Mouse (Mus musculus): ENCODE results near the gene Cfap97d1. TPM values are rescaled to one million over a fixed set of nuclear protein-coding genes. Genes with fewer than 3 reads are reported as not detected.

Gene Cfap97d1
- polyA plus RNA-seq, 1 experiment from 2014 or later: not detected

- Histone ChIP-seq H3K27ac (ENCODE audit: low read depth) (no peak overlapping the region), H3K27me3 (ENCODE audit: insufficient read depth, low read length) (no peaks in the 10 kb centered on the region), H3K9ac (replicated peaks) (no peak overlapping the region), H3K36me3 (replicated peaks; ENCODE audit: insufficient read depth, low read length) (no peaks in the 10 kb centered on the region), H3K9me3 (ENCODE audit: low read length) (no peaks in the 10 kb centered on the region), H3K4me1 (ENCODE audit: insufficient read depth) (peaks cover 14% of the 10 kb centered on the region), H3K4me2 (ENCODE audit: low read depth, low read length) (no peak overlapping the region), H3K4me3 (ENCODE audit: low read depth, low read length) (no peak overlapping the region)
- TF ChIP-seq CTCF (IDR thresholded peaks at IDR 0.05; ENCODE audit: low read depth): peak; percentile 94
- TF ChIP-seq EP300 (IDR thresholded peaks at IDR 0.05; ENCODE audit: low read depth): no peak
- peak; percentile 12 for ATAC-seq
- 7% methylated on average over 10 of the region's 10 CpGs for WGBS (ENCODE audit: insufficient replicate concordance)
- peak; percentile 87 for DNase-seq
Measured at GRCm38 (mm10) chr11:101985990-101986389, 1.9 kb downstream of the Cfap97d1 start.

DNA sequence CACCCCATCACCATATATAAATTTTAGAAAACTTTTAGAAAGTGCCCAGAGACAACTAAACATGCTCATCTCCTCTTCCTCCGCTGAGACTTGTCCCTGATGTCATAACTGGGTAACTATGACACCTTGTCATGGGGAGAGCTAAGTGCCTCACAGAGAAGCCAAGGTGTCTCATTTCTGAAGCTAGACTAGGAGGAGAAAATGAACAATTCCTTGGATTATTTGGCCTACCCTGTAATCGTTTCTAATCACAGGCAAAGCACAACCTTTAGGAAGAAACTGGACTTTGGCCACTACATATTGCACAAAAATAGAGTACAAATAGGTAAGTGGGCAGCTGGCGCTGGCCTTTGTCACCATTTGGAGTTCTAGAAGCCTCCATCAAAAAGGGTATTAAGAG lies 2.8 kb downstream of the Cfap97d1 start, which contains the start of gene Dusp3:
Gene Dusp3, minus strand, starts transcription at position 101 of the 400 bp plus-strand sequence.
- Histone ChIP-seq H3K4me1 (ENCODE audit: insufficient read depth) (peaks cover 14% of the 10 kb centered on the region), H3K4me3 (ENCODE audit: low read depth, low read length) (no peak within 1 kb of the TSS), H3K9me3 (ENCODE audit: low read length) (no peaks in the 10 kb centered on the region), H3K27me3 (ENCODE audit: insufficient read depth, low read length) (no peaks in the 10 kb centered on the region), H3K36me3 (replicated peaks; ENCODE audit: insufficient read depth, low read length) (no peaks in the 10 kb centered on the region), H3K9ac (replicated peaks) (no peak within 1 kb of the TSS), H3K4me2 (ENCODE audit: low read depth, low read length) (no peak within 1 kb of the TSS), H3K27ac (ENCODE audit: low read depth) (peak within 1 kb of the TSS; percentile 61)
- 66% methylated on average over 3 of the region's 3 CpGs for WGBS (ENCODE audit: insufficient replicate concordance)
- ATAC-seq (0 out of 2 replicates have a peak, but pooled peaks have one; percentile 19), DNase-seq (no peak)
- TF ChIP-seq EP300 (IDR thresholded peaks at IDR 0.05; ENCODE audit: low read depth) (no peak; the same call in 1 of the 2 replicates), CTCF (IDR thresholded peaks at IDR 0.05; ENCODE audit: low read depth) (no peak)

DNA sequence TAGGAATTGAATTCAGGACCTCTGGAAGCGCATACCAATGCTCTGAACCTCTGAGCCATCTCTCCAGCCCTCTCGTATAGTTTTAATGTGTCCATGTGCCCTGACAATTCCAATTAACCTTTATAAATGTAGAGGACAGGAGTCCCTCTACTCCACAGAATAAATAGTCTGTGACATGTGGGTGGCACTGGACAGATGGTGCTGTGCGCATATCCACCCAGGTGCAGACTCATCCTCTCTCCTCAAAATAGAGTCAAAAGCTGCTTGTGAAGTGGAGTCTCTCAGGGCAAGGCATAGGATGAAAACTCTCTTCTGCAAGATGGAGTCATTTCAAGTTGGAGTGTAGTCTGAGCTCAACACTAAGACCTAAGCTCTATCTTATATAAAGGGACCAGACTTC lies 6.2 kb downstream of the Cfap97d1 start:
- Histone ChIP-seq H3K4me1 (ENCODE audit: insufficient read depth) (peaks cover 8% of the 10 kb centered on the region), H3K9me3 (ENCODE audit: low read length) (no peaks in the 10 kb centered on the region), H3K27ac (ENCODE audit: low read depth) (no peak overlapping the region), H3K4me2 (ENCODE audit: low read depth, low read length) (no peak overlapping the region), H3K36me3 (replicated peaks; ENCODE audit: insufficient read depth, low read length) (no peaks in the 10 kb centered on the region), H3K4me3 (ENCODE audit: low read depth, low read length) (no peak overlapping the region), H3K27me3 (ENCODE audit: insufficient read depth, low read length) (no peaks in the 10 kb centered on the region), H3K9ac (replicated peaks) (no peak overlapping the region)
- TF ChIP-seq CTCF (IDR thresholded peaks at IDR 0.05; ENCODE audit: low read depth): no peak
- no peak for TF ChIP-seq EP300 (IDR thresholded peaks at IDR 0.05; ENCODE audit: low read depth)
- WGBS (ENCODE audit: insufficient replicate concordance): 83% methylated on average over 3 of the region's 3 CpGs
- DNase-seq (no peak), ATAC-seq (no peak)

DNA sequence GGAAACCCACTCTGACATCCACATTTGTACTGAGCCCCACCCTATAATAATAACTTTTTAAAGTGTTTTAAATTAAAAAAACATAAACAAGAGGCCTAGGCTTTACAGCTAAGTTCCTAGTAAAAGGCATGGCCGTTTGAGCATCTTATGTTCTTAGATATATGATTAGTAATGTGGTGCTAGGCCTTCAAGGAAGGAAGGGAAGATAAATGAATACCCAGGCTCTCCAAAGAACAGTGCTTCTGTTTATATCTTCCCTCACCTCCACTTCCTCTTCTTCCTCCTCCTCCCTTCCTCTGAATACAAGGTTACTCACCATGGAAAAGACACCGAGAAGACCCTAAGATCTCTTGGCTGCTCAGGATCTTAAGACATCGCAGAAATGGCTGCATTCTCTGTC lies 7.7 kb downstream of the Cfap97d1 start:
- Histone ChIP-seq H3K27me3 (ENCODE audit: insufficient read depth, low read length) (no peaks in the 10 kb centered on the region), H3K36me3 (replicated peaks; ENCODE audit: insufficient read depth, low read length) (no peaks in the 10 kb centered on the region), H3K4me3 (ENCODE audit: low read depth, low read length) (no peak overlapping the region), H3K9me3 (ENCODE audit: low read length) (no peaks in the 10 kb centered on the region), H3K4me2 (ENCODE audit: low read depth, low read length) (no peak overlapping the region), H3K9ac (replicated peaks) (no peak overlapping the region), H3K4me1 (ENCODE audit: insufficient read depth) (0 out of 2 replicates have a peak, but pooled peaks cover 4% of the 10 kb centered on the region), H3K27ac (ENCODE audit: low read depth) (no peak overlapping the region)
- DNase-seq (no peak), ATAC-seq (no peak)
- TF ChIP-seq EP300 (IDR thresholded peaks at IDR 0.05; ENCODE audit: low read depth) (no peak), CTCF (IDR thresholded peaks at IDR 0.05; ENCODE audit: low read depth) (no peak)
- 57% methylated on average over 3 of the region's 3 CpGs for WGBS (ENCODE audit: insufficient replicate concordance)

DNA sequence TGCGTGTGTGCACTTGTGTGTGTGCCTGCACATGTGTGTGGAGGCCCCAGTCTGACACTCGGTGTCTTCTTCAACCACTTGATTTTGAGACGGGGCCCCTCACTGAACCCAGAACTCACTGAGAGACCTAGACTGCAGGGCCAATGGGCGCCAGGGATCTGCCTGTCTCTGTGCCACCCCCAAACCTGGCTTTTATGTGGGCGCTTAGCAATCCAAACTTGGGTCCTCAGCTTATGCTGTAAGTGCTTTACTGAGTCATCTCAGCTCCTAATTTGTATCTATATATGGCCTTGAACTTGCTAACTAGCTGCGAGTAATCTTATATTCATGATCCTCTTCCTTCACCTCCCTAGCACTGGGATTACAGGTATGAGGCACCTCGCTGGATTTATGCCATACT lies 8.3 kb downstream of the Cfap97d1 start:
- DNase-seq (no peak), ATAC-seq (no peak)
- H3K4me2 ChIP-seq (ENCODE audit: low read depth, low read length): no peak overlapping the region
- H3K9ac ChIP-seq (replicated peaks): no peak overlapping the region
- no peaks in the 10 kb centered on the region for H3K36me3 ChIP-seq (replicated peaks; ENCODE audit: insufficient read depth, low read length)
- 80% methylated on average over 7 of the region's 7 CpGs for WGBS (ENCODE audit: insufficient replicate concordance)
- H3K4me1 ChIP-seq (ENCODE audit: insufficient read depth): 0 out of 2 replicates have a peak, but pooled peaks cover 4% of the 10 kb centered on the region
- H3K4me3 ChIP-seq (ENCODE audit: low read depth, low read length): no peak overlapping the region
- H3K27me3 ChIP-seq (ENCODE audit: insufficient read depth, low read length): no peaks in the 10 kb centered on the region
- TF ChIP-seq CTCF (IDR thresholded peaks at IDR 0.05; ENCODE audit: low read depth) (no peak), EP300 (IDR thresholded peaks at IDR 0.05; ENCODE audit: low read depth) (no peak)
- no peaks in the 10 kb centered on the region for H3K9me3 ChIP-seq (ENCODE audit: low read length)
- no peak overlapping the region for H3K27ac ChIP-seq (ENCODE audit: low read depth)

GRCm38 (mm10) chr11:101994100-101994499 lies 10.0 kb downstream of the Cfap97d1 start:
- Histone ChIP-seq H3K4me2 (ENCODE audit: low read depth, low read length) (peak overlapping the region; percentile 42), H3K36me3 (replicated peaks; ENCODE audit: insufficient read depth, low read length) (no peaks in the 10 kb centered on the region), H3K4me1 (ENCODE audit: insufficient read depth) (0 out of 2 replicates have a peak, but pooled peaks cover 4% of the 10 kb centered on the region), H3K9me3 (ENCODE audit: low read length) (no peaks in the 10 kb centered on the region), H3K9ac (replicated peaks) (no peak overlapping the region), H3K27ac (ENCODE audit: low read depth) (0 out of 2 replicates have a peak overlapping the region, but pooled peaks have one; percentile 22), H3K4me3 (ENCODE audit: low read depth, low read length) (no peak overlapping the region), H3K27me3 (ENCODE audit: insufficient read depth, low read length) (no peaks in the 10 kb centered on the region)
- DNase-seq (no peak), ATAC-seq (peak; percentile 54)
- WGBS (ENCODE audit: insufficient replicate concordance): 40% methylated on average over 8 of the region's 8 CpGs
- TF ChIP-seq CTCF (IDR thresholded peaks at IDR 0.05; ENCODE audit: low read depth) (no peak), EP300 (IDR thresholded peaks at IDR 0.05; ENCODE audit: low read depth) (peak; percentile 86)

All from liver, postnatal 0 days (tissue).